Mouse (Mus musculus) small intestine, adult 2 months (tissue): Measurements from ENCODE around the gene Hpca. TPM values are rescaled to one million over a fixed set of nuclear protein-coding genes. Genes with fewer than 3 reads are reported as not detected.

Experiments used
- H3K27ac ChIP-seq: fragments of 200-500 bp; 2 replicates; pipeline ENCODE4 v1.5.1; 2012; ENCODE audit warnings: low read depth, low read length, control low read depth, inconsistent platforms; ENCODE audit not compliant: insufficient read depth
- H3K27me3 ChIP-seq: fragments of 200-500 bp; 2 replicates; pipeline ENCODE4 v1.6.1; 2012; ENCODE audit warnings: mild to moderate bottlenecking, moderate library complexity, low read length, inconsistent platforms; ENCODE audit not compliant: control insufficient read depth, insufficient read depth
- H3K36me3 ChIP-seq: fragments of 200-500 bp; 2 replicates; pipeline ENCODE4 v1.6.1; 2012; ENCODE audit warnings: mild to moderate bottlenecking, low read length, control low read depth, inconsistent platforms; ENCODE audit not compliant: control insufficient read depth, insufficient read depth
- H3K4me1 ChIP-seq: fragments of 200-500 bp; 2 replicates; pipeline ENCODE4 v1.6.1; 2012; ENCODE audit warnings: low read length, inconsistent platforms, mixed read lengths; ENCODE audit not compliant: control insufficient read depth, insufficient read depth, insufficient read length
- H3K4me3 ChIP-seq: fragments of 200-500 bp; 2 replicates; pipeline ENCODE4 v1.5.1; 2012; ENCODE audit warnings: low read depth, mild to moderate bottlenecking, control low read depth, inconsistent platforms, low read length, moderate library complexity
- CTCF ChIP-seq: fragments of 200-500 bp; IDR thresholded peaks from 2 replicates; pipeline ENCODE4 v1.5.1; 2012; ENCODE audit warnings: low read depth, mild to moderate bottlenecking, control low read depth, inconsistent platforms, low read length, moderate library complexity, mixed read lengths; ENCODE audit not compliant: insufficient replicate concordance, insufficient read length; ENCODE audit errors: extremely low read depth
- POLR2A ChIP-seq: fragments of 200-500 bp; IDR thresholded peaks from 2 replicates; pipeline ENCODE4 v1.6.1; 2012; ENCODE audit warnings: low read depth, mild to moderate bottlenecking, control low read depth, inconsistent platforms, low read length, moderate library complexity
- WGBS: fragments of 180-500 bp; shearing (Covaris S2); methylation state at CpG from one replicate; pipeline ENCODE4 v1.1.7; 2018; 5-methylcytosine and 5-hydroxymethylcytosine counted together
- polyA plus RNA-seq: library from polyadenylated mRNA; depleted of rRNA; stranded (reverse); fragments of >200 nt; gene quantifications from 2 replicates; pipeline ENCODE4 v1.2.3, GENCODE M21; 2012

Gene Hpca
- polyA plus RNA-seq, 1 experiment, result 0.72 TPM

DNA sequence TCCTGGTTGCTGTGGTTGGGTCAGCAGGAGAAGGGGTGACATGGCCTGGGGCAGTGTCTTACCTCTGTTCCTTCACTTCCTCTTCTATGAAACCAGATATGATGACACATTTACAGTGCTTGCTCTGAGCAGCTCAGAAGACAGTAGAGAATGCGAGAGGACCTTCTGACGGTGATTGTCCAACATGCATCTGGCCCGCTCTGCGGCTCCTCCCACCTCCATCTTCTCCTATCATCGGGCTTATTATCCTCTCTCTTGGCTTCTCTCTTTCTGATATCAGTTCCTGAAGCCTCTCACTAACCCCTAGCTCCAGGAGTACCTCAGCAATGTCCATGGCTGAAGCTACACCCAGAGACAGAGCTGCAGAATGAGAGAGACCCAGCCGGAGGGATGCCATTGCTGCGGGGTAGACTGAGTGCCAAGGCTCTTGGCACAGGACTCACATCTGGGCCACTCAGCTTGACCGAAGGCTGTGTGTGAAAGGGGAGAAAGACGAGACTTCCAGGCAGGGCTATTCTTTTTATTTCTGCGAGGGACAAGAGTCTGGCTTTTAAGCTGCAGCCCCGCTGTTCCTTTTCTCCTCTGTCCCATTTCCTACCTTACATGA lies 20.7 kb upstream of the Hpca start:
- Histone ChIP-seq H3K4me1 (no peaks in the 10 kb centered on the region; the same call in 1 of the 2 replicates), H3K27me3 (peaks cover 6% of the 10 kb centered on the region; the same call in 1 of the 2 replicates), H3K36me3 (no peaks in the 10 kb centered on the region), H3K27ac (no peak overlapping the region), H3K4me3 (no peak overlapping the region)
- TF ChIP-seq POLR2A, result no peak
- no peak for TF ChIP-seq CTCF
- WGBS, result 87% methylated on average over 11 of the region's 11 CpGs

DNA sequence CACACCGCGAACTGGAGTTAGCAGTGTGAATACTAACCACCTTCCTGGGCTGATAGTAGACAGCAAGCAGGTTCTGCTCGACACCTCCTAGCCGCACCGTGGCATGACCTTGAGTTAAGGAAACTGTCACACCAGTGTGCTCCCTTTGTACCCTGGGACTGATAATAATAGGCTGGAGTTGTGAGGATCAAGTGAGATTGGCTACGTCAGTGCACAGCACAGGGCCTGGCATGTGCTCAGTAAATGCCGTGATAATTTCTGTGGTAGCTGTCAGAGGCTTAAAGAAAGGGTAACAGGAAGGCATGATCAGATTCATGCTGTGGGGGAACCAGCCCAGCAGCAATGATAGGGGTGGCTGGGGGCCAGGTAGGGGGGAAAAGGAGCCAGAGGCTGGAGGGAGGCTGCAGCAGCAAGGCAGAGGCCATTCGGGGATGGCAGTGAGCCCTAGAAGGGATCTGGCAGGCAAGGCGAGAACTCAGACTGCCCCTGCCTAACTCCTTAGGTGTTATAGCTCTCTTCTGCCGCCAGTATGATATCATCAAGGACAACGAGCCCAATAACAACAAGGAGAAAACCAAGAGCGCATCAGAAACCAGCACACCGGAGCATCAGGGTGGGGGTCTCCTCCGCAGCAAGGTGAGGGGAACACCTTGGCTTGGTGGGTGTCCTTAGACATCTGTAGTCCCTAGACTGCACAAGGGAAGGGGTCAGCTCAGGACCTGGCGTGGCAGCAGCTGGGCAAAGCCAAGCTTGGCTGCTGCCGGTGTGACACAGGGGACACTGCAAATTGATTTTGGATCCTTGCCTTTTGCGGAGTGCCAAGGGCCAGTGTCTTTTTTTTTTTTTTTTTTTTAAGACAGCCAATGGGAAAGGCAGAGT lies 20.0 kb upstream of the Hpca start:
- Histone ChIP-seq H3K36me3 (no peaks in the 10 kb centered on the region), H3K4me3 (no peak overlapping the region), H3K27ac (no peak overlapping the region), H3K27me3 (peaks cover 13% of the 10 kb centered on the region), H3K4me1 (no peaks in the 10 kb centered on the region; the same call in 1 of the 2 replicates)
- WGBS, result 59% methylated on average over 17 of the region's 17 CpGs
- TF ChIP-seq POLR2A, result no peak
- no peak for TF ChIP-seq CTCF

DNA sequence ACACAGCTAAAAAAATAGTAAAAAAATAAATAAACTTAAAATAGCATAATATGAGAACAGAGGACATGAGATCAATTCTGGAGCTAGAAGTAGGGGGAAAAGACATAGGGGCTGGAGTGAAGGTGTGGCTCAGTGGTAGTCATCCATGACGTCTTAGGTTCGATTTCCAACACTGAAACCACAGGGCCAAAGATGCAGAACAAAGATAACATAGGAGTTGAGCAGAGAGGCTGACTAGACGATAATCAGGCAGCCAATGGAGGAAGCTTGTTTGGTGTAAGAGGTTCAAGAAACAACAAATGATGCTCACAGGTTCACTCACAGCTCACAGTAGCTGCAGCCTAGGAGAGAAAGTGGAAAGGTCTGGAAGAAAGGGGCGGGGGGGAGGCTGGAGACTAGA lies 19.0 kb upstream of the Hpca start:
- 84% methylated on average over 4 of the region's 4 CpGs for WGBS
- H3K27ac ChIP-seq, result no peak overlapping the region
- peaks cover 23% of the 10 kb centered on the region for H3K27me3 ChIP-seq
- no peaks in the 10 kb centered on the region; the same call in 1 of the 2 replicates for H3K4me1 ChIP-seq
- no peaks in the 10 kb centered on the region for H3K36me3 ChIP-seq
- H3K4me3 ChIP-seq, result no peak overlapping the region
- TF ChIP-seq POLR2A (no peak), CTCF (no peak)

DNA sequence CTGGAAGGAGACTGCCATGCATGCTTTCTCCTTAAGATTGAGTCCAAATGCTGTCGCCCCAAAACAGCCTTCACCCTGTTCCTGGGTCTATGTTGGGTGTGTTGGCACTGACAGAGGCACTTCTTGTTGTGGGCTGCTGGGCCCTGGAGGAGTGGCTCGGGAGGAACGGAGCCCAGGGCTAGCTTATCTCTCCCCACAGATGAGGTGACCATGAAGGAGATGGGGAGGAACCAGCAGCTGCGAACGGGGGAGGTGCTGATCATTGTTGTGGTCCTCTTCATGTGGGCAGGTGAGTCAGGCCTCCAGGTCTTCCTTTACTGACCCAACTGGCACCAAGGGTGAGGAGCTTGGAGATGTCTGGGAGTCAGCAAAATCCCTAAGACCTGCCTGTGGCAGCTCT lies 17.8 kb upstream of the Hpca start:
- no peak overlapping the region for H3K4me3 ChIP-seq
- 66% methylated on average over 5 of the region's 5 CpGs for WGBS
- no peaks in the 10 kb centered on the region; the same call in 1 of the 2 replicates for H3K4me1 ChIP-seq
- no peak for TF ChIP-seq POLR2A
- no peak for TF ChIP-seq CTCF
- no peaks in the 10 kb centered on the region for H3K36me3 ChIP-seq
- no peak overlapping the region for H3K27ac ChIP-seq
- peaks cover 28% of the 10 kb centered on the region for H3K27me3 ChIP-seq

DNA sequence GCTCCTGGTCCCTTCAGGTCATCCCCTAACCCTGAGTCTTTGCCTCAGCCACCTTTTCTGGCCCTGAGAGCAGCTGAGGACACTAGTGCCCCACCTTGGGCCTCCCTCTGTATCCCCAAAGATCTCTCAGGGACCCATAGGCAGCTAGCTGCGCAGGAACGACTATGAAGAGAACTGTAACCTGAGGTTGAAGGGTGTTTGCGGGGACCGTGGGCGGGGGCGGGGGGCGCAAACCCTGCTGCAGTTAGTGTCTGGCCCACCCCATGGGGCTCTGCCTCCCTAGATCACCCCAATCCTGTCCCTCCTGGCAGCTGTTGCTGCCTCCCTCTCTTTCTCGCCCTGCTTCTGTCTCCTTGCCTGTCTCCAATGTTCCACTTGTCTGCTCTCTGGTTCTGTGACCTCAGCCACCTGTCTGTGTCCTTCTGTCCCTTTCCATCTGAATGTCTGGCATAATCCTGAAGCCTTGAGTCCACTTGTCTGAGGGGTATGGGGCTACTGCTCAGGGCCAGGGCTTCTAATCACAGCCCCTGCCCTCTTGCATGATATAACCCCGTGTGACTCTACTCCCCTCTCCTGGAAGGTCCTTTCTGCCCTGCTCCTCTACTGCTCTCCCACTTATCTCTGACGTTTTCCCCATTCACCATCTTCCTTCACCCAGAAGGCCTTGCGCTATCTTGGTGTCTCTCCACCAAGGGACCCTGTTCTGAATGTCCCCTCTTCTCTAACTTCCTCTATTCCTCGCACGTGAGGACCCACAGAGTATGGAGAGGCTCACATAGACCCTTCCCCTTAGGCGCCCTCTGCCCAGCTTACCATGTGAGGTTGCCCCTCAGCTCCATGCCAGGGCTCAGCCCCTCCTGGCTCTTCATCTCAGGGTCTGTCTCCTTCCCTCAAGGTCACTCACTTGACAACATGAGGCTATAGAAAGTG lies 15.8 kb upstream of the Hpca start:
- Histone ChIP-seq H3K27ac (no peak overlapping the region), H3K36me3 (no peaks in the 10 kb centered on the region), H3K4me1 (no peaks in the 10 kb centered on the region; the same call in 1 of the 2 replicates), H3K27me3 (peaks cover 28% of the 10 kb centered on the region), H3K4me3 (peak overlapping the region; percentile 55)
- TF ChIP-seq CTCF (no peak), POLR2A (no peak)
- WGBS, result 79% methylated on average over 14 of the region's 14 CpGs

DNA sequence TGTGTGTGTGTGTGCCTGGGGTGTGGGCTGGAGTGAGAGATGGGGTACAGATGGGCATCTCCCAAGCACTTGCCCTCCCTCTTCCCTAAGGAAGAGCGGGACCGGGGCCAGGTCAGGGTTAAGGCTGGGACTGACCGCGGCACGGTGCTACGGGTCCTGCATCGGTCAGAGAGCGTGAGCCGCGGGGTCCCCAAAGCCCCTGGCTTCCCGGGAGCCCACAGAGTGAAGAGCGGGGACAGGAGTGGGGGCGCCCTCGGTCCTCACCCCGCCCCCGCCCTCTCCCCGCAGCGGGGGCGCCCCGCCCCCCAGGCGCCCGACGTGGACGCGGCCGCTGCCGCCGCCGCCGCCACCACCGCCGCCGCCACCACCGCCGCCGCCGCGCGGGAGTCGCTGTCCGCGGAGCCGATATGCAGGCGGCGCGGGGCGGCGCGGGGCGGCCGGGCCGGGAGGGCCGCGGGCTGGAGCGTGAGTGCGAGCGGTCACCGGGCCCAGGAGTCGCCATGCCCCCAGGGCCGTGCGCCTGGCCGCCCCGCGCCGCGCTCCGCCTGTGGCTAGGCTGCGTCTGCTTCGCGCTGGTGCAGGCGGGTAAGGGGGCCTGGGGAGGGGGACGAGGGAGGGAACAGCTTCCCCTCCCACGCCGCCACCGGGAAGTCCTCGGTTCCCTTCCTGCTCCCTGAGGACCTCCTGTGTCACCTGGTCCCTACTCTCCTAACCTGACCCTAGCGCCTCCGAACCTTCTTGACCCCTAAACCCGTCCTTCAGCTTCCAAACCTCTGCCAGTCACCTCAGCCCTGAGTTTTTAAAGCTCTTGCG lies 14.9 kb upstream of the Hpca start, which contains the start of gene Fndc5:
Gene Fndc5, plus strand, starts transcription at position 421 of the 813 bp plus-strand sequence.
- 4% methylated on average over 62 of the region's 80 CpGs for WGBS
- no peaks in the 10 kb centered on the region for H3K36me3 ChIP-seq
- H3K27ac ChIP-seq, result no peak within 1 kb of the TSS
- H3K4me3 ChIP-seq, result peak within 1 kb of the TSS; percentile 55
- TF ChIP-seq CTCF (no peak), POLR2A (no peak)
- H3K27me3 ChIP-seq, result peaks cover 28% of the 10 kb centered on the region
- H3K4me1 ChIP-seq, result no peaks in the 10 kb centered on the region; the same call in 1 of the 2 replicates
